Mouse (Mus musculus) stomach, postnatal 0 days (tissue): ENCODE data around the gene Sik1. TPM values are rescaled to one million over a fixed set of nuclear protein-coding genes. Genes with fewer than 3 reads are reported as not detected.

Experiments used
- ATAC-seq: fragments of 200-750 bp; cut with Nextera tagmentation; 2 replicates; pipeline ENCODE4 v1.8.0; 2017; ENCODE audit not compliant: low FRiP score, low TSS enrichment
- DNase-seq: peaks from one replicate; pipeline ENCODE4 v3.0.0-alpha.2; 2016; ENCODE audit warnings: low spot score
- H3K27ac ChIP-seq: fragments of 300-500 bp; sonication (generic); replicated peaks from 2 replicates; pipeline ENCODE4 v1.5.1; 2014; ENCODE audit warnings: mild to moderate bottlenecking, control low read depth
- H3K27me3 ChIP-seq: fragments of 300-500 bp; sonication (generic); 2 replicates; pipeline ENCODE4 v1.6.1; 2014; ENCODE audit warnings: low read length; ENCODE audit not compliant: control insufficient read depth, insufficient read depth
- H3K36me3 ChIP-seq: fragments of 300-500 bp; sonication (generic); 2 replicates; pipeline ENCODE4 v1.6.1; 2014; ENCODE audit warnings: low read length, mixed read lengths; ENCODE audit not compliant: control insufficient read depth, insufficient read depth
- H3K4me1 ChIP-seq: fragments of 300-500 bp; sonication (generic); replicated peaks from 2 replicates; pipeline ENCODE4 v1.6.1; 2014; ENCODE audit warnings: antibody characterized with exemption; ENCODE audit not compliant: control insufficient read depth, insufficient read depth
- H3K4me2 ChIP-seq: fragments of 300-500 bp; sonication (generic); replicated peaks from 2 replicates; pipeline ENCODE4 v1.6.1; 2014; ENCODE audit warnings: low read depth, mild to moderate bottlenecking, control low read depth, moderate library complexity
- H3K4me3 ChIP-seq: fragments of 300-500 bp; sonication (generic); 2 replicates; pipeline ENCODE4 v1.5.1; 2014; ENCODE audit warnings: low read depth, low read length, control low read depth
- H3K9ac ChIP-seq: fragments of 300-500 bp; sonication (generic); 2 replicates; pipeline ENCODE4 v1.6.1; 2014; ENCODE audit warnings: mild to moderate bottlenecking, low read length, control low read depth, mixed read lengths
- H3K9me3 ChIP-seq: fragments of 300-500 bp; sonication (generic); 2 replicates; pipeline ENCODE4 v1.6.1; 2016; ENCODE audit warnings: low read length; ENCODE audit not compliant: control insufficient read depth
- CTCF ChIP-seq: IDR thresholded peaks from 2 replicates; pipeline ENCODE4 v1.5.1; 2016; ENCODE audit warnings: antibody characterized with exemption, low read depth, mild to moderate bottlenecking, moderate library complexity
- EP300 ChIP-seq: optimal IDR thresholded peaks from 2 replicates; pipeline ENCODE3; 2016; ENCODE audit warnings: antibody characterized with exemption
- WGBS: fragments of 180-500 bp; shearing (Covaris S2); extraction: QIAGEN DNeasy Blood & Tissue Kit; methylation state at CpG from one replicate; pipeline ENCODE4 v1.1.7; 2014; 5-methylcytosine and 5-hydroxymethylcytosine counted together
- polyA plus RNA-seq: library from polyadenylated mRNA; unstranded; fragments of >200 nt; fragmentation: Nextera tagmentation; extraction: Ambion mirVana; gene quantifications from 2 replicates; pipeline ENCODE4 v1.2.1, GENCODE M21; 2015

The Sik1 gene
- polyA plus RNA-seq, 1 experiment from 2014 or later = 18.2 TPM

DNA sequence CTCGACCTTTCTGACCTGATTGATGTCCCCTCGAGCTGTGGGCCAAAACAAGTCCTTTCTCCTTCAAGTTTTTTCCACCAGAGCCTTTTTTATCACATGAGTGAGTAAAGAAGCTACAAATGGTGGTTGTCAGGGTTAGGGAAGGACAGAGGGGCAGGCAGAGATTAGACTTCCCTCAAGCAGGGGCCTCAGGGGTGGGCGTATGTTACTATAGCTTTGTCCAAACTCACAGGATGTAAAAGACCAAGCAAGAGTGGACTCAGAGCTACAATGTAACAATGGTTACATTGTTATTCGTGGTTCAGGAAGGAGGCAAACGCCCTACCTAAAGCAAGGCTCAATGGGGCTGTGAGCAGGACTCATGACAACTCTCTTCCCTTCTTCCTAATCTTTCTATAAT lies 43.3 kb upstream of the Sik1 start:
- no peak overlapping the region for H3K4me3 ChIP-seq
- WGBS = 61% methylated on average over 5 of the region's 5 CpGs
- H3K27me3 ChIP-seq = no peaks in the 10 kb centered on the region
- no peaks in the 10 kb centered on the region for H3K9me3 ChIP-seq
- TF ChIP-seq EP300 (no peak), CTCF (no peak)
- no peak overlapping the region for H3K27ac ChIP-seq
- H3K4me1 ChIP-seq = no peaks in the 10 kb centered on the region; the same call in 1 of the 2 replicates
- DNase-seq (no peak), ATAC-seq (no peak)
- H3K9ac ChIP-seq = no peak overlapping the region
- H3K4me2 ChIP-seq = no peak overlapping the region
- no peaks in the 10 kb centered on the region for H3K36me3 ChIP-seq

DNA sequence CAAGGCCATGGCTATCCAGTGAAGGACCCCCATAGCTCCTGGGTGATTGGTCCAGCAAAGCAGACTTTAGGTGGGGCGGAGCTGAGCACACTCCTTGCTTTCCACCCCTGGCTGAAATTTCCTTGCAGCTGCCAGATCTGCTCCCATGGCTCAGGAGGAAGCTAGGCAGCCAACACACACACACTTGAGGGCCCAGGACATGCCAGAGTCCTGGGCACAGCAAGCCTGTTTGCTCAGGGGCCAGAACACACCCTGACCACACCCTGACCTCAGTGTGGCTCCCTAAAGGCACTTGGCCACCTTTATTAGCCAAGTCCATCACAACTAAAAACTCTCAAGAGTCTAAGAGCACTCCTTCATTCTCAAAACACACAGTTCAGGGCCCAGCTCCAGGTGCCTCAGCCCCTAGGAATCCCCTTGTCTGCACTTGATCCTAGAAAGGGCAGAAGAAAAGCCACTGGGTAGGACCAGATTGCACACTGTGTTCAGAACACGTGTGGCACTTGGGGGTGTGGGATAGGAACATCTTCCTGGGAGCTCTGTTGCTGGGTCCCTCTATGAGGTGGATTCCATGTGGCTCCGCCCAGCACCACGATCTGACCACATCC lies 41.7 kb upstream of the Sik1 start:
- WGBS = 67% methylated on average over 4 of the region's 4 CpGs
- TF ChIP-seq EP300 (no peak), CTCF (no peak)
- Histone ChIP-seq H3K9ac (no peak overlapping the region), H3K27me3 (no peaks in the 10 kb centered on the region), H3K4me1 (peaks cover 6% of the 10 kb centered on the region), H3K4me2 (no peak overlapping the region), H3K36me3 (no peaks in the 10 kb centered on the region), H3K27ac (peak overlapping the region; percentile 85), H3K4me3 (no peak overlapping the region), H3K9me3 (no peaks in the 10 kb centered on the region)
- DNase-seq (peak; percentile 60), ATAC-seq (peak; percentile 53)

DNA sequence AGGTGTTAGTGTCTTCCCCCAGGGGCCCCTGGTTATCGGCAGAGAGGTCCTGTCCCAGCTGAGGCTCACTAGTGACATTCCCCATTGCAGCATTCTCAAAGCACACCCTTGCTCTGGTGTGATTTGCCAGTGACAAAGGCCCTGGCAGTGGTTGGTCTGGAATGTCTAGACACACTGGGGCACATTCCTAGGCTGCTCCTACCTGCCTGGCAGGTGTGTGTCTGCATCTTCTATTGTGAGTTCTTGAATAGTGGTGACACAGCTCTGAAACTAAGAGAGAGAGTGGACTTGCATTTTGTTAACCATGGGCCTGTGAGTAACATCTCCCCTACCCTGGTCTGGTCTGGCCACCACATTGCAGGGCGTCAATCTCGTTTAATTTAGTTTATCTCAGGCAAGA lies 41.1 kb upstream of the Sik1 start:
- Histone ChIP-seq H3K27ac (peak overlapping the region; percentile 85), H3K4me2 (no peak overlapping the region), H3K27me3 (no peaks in the 10 kb centered on the region), H3K9ac (no peak overlapping the region), H3K9me3 (no peaks in the 10 kb centered on the region), H3K4me3 (no peak overlapping the region), H3K4me1 (peaks cover 6% of the 10 kb centered on the region), H3K36me3 (no peaks in the 10 kb centered on the region)
- 45% methylated on average over 3 of the region's 3 CpGs for WGBS
- no peak for TF ChIP-seq CTCF
- TF ChIP-seq EP300 = no peak
- no peak for DNase-seq
- ATAC-seq = no peak; the same call in none of the 2 replicates

DNA sequence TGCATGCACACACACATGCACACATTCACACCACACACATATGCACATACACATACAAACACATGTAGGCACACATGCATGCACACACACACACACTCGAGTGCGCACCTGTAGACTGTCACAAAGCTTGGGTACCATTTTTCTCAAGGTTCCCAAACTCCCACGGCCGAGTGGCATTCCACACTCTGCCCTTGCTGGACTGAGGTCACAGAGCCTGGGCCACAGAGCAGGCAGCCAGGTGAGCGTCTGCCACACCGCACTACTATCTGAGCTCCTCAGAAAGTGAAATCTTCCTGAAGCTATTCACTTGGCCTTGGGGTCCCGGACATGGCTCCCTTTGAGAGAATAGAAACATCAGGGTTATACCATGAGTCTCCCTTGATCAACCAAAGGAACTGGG lies 40.7 kb upstream of the Sik1 start:
- no peak for DNase-seq
- H3K4me3 ChIP-seq = no peak overlapping the region
- peaks cover 6% of the 10 kb centered on the region for H3K4me1 ChIP-seq
- H3K4me2 ChIP-seq = no peak overlapping the region
- WGBS = 87% methylated on average over 7 of the region's 7 CpGs
- no peaks in the 10 kb centered on the region for H3K27me3 ChIP-seq
- no peak overlapping the region for H3K9ac ChIP-seq
- no peaks in the 10 kb centered on the region for H3K36me3 ChIP-seq
- no peak for TF ChIP-seq EP300
- TF ChIP-seq CTCF = no peak
- peak overlapping the region; percentile 85 for H3K27ac ChIP-seq
- no peaks in the 10 kb centered on the region for H3K9me3 ChIP-seq
- no peak for ATAC-seq

DNA sequence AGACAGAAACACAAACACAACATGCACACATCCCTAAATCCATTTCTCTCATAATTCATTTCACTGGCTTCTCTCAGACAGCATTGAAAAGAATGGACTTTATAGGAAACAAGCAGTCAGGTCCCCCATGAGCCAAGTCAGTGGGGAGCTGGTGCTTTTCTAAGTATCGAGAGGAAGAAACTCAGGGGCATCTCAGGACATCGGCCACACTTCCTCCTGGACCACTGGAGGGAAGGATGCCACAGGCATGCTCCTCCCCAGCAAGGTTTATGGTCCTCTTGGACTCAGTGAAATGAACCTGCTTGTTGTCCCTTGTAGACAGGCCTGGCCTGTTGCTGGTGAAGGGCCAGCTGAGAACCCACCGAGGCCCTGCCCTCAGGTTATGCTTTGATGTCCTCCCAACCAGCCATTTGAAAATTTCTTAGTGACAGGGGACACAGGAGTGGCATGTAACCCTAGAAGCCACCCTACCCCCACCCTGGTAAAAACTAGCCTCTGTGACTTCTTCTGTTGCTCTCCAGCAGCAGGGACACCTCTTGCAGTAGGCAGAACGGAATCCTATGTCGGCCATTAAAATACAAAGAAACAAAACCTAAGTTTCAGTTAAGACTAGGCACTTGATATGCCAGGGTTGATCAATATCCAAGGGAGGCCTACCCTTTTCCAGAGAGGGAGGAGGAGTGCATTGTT lies 37.9 kb upstream of the Sik1 start:
- Histone ChIP-seq H3K9me3 (no peaks in the 10 kb centered on the region), H3K4me1 (peaks cover 9% of the 10 kb centered on the region), H3K4me3 (no peak overlapping the region), H3K36me3 (no peaks in the 10 kb centered on the region), H3K9ac (no peak overlapping the region), H3K27me3 (no peaks in the 10 kb centered on the region), H3K4me2 (no peak overlapping the region), H3K27ac (no peak overlapping the region)
- 62% methylated on average over 5 of the region's 5 CpGs for WGBS
- no peak for TF ChIP-seq EP300
- TF ChIP-seq CTCF = no peak
- DNase-seq = no peak
- ATAC-seq = no peak

DNA sequence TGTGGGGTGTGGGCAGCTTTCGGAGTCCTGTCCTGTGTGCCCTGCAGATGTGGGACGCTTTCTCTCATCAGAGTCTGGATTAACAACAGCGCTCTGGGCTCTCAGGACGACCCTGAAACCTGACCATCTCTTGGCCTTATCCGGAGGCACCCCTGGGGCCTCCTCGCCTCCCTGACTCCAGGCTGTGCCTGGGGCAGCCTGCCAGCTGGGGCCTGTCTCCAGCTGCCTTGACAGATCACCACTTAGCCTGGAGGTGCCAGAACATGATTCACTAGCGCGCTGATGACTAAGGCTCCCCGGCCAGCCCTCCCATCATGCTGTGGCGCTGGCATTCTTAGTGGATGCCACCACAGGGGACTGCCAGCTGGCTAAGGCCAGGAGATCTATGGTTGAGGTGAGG lies 37.1 kb upstream of the Sik1 start:
- DNase-seq (peak; percentile 83), ATAC-seq (peak; percentile 89)
- WGBS = 11% methylated on average over 10 of the region's 10 CpGs
- TF ChIP-seq CTCF (no peak), EP300 (no peak)
- H3K9ac ChIP-seq = no peak overlapping the region
- peaks cover 9% of the 10 kb centered on the region for H3K4me1 ChIP-seq
- H3K9me3 ChIP-seq = no peaks in the 10 kb centered on the region
- no peak overlapping the region for H3K4me3 ChIP-seq
- no peak overlapping the region for H3K4me2 ChIP-seq
- no peaks in the 10 kb centered on the region for H3K27me3 ChIP-seq
- H3K36me3 ChIP-seq = no peaks in the 10 kb centered on the region
- peak overlapping the region; percentile 80 for H3K27ac ChIP-seq
